Mouse (Mus musculus): Measurements from ENCODE around the gene Mcub. TPM values are rescaled to one million over a fixed set of nuclear protein-coding genes. Genes with fewer than 3 reads are reported as not detected.

Gene Mcub
- total RNA-seq, 2 experiments from 2014 or later, result 4.1 to 6.5 TPM

DNA sequence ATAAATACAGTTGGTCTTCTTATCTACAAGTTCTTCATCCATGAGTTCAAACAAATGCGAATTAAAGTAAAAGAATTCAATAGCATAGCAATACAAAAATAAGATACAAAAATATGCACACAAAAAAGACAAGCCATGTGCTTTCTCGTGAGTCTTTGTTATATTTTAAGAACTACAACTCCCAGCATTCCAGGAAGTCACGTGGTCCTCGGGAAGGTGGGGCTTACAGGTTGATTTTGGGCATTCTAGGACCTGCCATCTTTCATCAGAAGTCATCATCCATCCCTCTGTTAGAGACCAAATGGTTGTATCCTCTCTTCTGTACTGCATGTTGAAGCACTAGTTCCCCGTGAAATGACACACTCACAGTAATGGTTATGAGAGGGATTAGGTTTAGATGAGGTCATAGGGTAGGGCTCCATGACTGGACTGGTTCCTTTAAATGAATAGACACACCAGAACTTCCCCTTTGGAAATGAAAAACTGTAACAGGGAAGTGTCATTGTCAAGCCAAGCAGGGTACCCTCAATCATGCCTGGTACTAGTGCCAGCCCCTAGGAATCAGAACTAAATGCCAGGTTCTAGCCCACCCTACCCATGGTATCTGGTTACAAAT is 20.7 kb downstream of the Mcub start:
- no peak for DNase-seq (ENCODE audit: low spot score in 2 of 2)

DNA sequence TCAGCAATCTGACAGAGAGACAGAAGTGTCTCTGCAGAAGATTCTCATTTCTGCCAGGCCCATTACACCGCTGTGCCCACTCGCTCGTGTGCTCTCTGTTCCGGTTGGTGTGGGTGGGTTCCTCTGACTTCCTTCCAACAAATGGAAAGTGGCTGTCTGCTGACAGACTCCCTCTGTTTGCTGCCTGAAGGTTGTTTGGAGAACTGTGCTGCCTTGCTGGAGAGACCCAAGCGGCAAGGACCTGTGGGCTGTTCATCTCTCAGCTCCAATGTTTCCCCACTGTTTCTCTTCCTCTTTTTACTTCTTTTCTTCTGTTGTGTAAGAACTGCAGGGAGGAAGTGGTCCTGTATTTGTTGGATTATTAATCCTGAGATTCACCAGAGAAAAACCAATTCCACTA is 21.6 kb downstream of the Mcub start:
- DNase-seq (ENCODE audit: low spot score in 2 of 2), result no peak

DNA sequence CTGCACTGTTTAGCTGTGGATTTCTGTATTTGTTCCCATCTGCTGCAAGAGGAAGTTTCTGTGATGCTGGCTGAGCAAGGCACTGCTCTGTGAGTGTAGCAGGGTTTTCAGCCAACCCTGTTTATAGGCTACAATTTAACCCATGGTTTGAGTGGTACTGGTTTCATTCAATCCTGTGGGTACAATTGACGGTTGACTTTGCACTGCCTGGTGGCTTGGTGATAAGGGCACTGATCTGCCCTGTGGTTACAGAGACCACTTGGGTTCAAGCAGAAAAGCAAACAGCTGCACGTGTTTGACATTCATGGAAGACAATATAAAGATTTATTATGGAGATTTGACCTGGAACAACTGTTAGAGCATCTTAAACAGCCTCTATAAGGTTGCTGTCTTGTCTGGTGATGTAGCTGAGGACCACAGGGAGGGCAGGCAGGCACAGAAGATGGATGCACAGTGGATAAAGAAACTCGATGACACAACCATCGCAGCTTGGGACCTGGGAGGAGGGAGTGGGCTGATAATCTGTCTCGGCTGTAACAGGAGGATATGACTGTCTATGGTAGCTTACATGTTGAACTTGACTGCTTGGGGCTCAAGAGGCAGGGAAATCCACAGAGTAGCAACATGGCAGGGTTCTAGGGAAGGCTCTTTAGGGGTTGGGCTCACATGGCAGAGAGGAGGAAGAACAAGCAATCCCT is 23.6 kb downstream of the Mcub start:
- DNase-seq (ENCODE audit: low spot score in 2 of 2), result no peak

DNA sequence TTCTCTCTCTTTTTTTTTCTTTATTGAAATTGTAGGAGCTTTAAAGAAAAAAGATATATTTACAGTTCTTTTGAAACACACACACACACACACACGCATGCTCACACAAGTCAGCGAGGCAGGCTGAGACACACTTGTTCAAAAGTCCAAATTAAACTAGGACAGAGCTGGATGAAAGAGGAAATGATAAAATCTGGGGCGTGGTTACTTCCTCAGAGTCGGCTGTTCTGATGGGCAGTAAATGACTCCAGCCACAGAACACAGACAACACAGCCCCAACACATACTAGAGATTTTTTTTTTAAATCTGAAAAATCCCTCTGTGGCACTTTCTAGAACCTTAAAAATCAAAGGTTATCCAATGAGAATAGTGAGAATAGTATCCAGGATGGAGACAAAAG is 26.2 kb downstream of the Mcub start:
- DNase-seq (ENCODE audit: low spot score in 2 of 2), result no peak

DNA sequence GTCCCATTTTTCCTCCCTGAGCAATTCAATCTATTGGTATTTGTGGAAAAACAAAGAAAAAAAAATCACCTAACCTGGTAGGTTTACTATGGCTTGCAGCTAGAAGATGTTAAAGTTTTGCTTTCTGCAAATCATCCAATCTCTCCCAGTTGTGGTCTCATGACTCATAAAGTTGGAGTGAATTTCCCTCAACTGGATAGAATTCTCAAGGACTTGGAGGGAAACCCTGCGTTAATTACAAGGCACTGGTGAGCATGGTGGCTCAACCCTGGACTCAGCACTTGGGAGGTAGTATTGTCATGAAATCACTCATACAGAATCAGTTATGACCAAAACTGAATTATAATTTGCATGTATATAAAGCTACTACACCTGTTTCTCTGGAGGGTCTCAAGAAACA is 28.7 kb downstream of the Mcub start:
- DNase-seq (ENCODE audit: low spot score in 2 of 2), result no peak

DNA sequence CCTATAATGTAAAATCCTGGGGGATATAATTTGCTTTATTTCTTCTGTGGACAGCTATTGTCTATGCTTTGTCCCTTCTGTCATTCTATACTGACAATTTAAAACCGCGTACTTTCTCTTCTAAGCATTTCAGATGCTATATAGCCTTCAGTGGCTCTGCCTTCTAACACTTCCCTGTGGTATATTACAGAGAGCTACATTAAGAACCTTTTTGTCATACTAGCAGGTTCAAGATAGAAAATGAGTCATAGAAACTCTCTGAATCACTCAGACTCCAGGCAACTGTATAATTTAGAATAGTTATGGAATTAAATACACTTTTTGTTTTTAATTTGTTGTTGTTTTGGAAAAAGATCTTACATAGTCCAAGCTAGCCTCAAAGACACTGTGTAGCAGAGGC is 29.2 kb downstream of the Mcub start:
- DNase-seq (ENCODE audit: low spot score in 2 of 2), result no peak

DNA sequence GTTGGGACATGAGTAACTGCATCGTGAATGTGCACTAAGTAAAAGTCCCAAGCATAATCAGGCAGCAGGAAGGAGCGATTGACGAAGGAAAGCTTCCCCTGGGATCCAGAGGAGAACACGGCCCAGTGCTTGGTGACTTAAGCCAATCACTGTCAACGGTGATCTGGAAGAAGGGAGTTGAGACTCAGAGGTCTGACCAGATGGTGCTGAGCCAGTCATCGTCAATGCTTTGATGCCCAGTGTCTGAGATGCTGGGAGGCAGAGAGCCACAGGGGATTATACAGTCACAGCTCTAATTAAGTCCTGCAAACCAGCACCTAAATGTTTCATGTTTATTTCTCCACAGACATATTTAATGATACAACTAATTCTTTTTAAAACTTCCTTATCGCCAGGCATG is 30.9 kb downstream of the Mcub start:
- DNase-seq (ENCODE audit: low spot score in 2 of 2), result no peak

DNA sequence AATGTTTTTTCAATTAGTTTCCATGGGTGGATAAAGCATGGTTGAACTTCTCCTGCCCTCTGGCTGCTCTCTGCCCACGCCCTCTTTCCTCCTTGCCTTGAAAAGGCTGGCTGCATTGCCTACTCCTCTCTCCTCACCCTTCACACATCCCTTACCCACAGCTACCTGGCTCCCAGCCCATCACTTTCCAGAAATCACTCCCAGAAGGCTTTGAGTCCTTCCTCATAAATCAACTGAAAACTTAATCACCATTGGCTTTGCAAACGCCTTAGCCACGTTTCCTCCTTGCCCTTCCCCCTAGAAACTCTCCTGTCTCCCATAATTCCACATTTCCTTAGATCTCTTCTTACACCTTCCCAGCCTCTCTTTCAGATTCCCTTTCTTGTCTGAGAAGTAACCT is 32.2 kb downstream of the Mcub start:
- DNase-seq (ENCODE audit: low spot score in 2 of 2), result no peak

DNA sequence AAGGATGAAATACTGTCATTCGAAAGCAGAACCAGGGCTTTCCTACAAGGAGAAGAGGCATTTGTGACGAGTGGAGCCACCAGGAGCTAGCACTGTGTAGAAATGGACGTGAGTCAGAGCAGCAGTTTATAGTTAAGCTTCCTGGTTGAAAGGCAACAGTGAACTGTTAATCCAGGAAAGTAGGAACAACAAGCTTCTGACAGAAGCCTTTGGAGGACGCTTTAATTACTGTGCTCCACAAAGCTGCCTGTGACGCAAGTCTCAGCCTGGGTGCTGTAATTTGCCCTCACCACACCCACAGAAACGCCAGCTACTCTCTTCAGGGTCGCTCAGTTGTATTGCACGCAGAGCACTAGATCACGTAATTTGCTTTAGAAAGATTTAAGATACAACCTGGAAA is 33.4 kb downstream of the Mcub start:
- DNase-seq (ENCODE audit: low spot score in 2 of 2), result no peak

DNA sequence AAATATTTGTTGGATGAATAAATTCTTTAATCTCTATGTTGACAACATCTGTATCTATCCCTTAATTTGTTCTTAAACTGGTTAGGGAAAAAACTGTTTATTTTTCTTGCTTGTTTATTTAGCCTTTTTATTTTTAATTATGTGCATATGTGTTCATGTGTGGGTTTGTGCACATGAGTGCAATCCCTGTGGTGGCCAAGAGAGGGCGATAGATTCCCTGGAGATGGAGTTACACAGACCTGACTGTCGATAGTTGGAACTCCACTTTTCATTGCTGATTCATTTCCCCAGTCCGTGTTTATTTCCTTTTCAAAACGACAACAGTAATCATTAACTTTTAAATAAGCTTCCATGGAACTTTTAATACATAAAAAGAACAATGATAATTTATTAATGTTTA is 37.6 kb downstream of the Mcub start:
- peak; percentile 24 to 31 for DNase-seq (ENCODE audit: low spot score in 2 of 2)

DNA sequence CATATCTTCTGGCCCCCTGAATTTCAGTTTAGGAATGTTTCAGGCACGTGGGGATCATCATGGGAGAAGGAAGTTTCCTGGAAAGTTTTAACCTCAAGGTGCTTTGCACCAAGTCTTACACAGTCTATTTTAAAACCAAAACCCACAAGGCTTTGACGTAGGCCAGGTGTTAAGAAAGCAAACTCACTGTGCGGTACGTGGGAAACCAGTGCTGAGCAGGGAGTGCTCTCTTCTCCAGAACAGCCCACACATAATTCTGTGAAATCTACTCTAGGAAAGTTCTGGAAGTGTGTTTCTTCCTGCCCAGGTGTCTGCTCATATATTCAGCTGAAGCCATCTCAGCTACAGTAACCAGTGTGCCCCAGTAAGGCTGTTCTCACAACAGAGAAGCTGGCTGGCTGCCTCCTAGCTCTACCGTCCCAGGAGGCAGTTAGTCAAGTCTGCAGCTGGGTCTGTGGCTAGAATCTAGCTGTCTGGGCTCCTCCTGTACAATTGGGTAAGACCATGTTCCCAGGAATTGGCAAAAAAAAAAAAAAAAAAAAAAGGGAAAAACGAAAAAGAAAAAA is 39.7 kb downstream of the Mcub start:
- no peak for DNase-seq (ENCODE audit: low spot score in 2 of 2)

DNA sequence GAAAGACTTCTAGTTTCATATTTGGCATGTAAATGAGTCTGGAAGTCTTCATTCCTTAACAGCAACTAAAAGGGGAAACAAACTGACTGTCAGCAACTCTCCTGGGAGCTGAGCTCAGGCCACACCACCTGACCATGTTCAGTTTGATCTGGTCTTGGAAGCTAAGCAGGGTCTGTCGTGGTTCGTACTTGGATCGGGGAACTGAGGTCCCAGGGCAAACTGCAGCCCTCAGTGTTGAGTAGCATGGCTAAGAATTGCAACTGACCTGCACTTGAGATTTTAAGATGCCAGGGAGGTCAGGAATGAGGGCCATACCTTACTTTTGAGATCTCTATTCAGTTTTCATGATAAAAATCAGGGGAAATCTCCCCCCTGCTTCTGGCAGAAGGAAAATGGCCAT is 44.1 kb downstream of the Mcub start:
- DNase-seq (ENCODE audit: low spot score in 2 of 2), result no peak

DNA sequence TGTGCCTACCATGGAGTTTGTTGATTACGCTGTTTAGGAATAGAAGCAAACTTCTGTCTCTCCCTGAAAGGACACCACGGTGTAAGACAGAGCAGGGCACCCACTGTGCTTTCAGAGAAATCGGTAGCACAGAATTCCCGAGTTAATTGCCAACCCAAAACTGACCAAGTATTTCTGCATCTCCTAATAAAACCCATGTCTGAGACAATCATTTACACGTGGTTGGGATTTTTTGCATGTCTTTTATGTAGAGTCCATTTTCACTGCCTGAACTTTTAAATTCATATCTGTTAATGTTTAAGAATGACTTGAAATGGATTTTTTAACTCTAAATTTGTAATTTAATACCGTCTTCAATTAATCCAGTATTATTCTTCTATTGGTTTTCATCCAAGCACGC is 46.4 kb downstream of the Mcub start:
- DNase-seq (ENCODE audit: low spot score in 2 of 2), result no peak

DNA sequence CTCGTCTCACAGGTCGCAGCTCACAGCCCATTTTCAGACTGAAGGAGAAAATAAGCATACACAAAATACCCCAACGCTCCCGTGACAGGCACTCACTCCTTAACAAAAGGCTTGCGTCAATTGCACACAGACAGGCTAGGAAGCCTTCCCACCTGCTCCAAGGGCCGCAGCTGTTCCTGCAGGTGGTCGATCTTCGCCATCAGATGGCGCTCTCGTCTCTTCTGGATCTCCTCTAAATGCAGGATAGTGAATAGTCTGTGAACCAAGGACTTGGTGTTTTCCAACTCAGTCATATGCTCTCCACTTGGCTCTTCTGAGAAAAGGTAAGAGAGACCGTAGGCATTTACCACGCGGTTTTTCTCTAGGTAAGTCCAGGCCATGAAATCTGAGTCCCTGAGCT is 51.6 kb downstream of the Mcub start:
- DNase-seq (ENCODE audit: low spot score in 2 of 2), result peak; percentile 75 to 81

DNA sequence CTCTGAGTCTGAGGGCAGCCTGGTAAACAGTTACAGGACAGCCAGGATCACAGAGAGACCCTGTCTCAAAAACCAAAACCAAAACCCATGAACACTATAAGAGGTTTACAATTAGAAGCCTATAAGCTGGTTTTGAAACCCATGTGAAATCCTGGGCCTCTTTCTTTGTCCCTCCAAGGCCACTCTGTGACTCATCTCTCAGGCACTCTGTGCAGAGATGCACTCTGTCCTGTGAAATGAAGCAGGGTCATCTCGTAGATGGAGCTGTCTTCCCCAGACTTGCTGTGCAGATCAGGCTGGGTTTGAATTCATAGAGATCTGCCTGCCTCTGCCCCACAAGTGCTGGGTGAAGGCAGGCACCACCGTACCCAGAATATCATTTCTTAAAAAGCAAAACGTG is 52.6 kb downstream of the Mcub start:
- DNase-seq (ENCODE audit: low spot score in 2 of 2), result no peak

DNA sequence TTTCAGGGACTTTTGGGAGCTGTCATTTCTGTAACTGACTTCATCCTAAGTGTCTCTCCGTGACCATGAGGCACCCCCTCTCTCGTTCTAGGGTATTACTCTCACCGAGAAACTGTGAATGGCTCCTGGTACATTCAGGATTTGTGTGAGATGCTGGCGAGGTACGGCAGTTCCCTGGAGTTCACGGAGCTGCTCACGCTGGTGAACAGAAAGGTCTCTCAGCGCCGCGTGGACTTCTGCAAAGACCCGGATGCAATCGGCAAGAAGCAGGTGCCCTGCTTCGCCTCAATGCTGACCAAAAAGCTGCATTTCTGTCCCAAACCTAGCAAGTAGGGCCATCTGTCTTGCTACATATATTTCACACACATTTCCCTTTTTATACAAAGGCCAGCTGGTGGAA is 56.8 kb downstream of the Mcub start:
- no peak for DNase-seq (ENCODE audit: low spot score in 2 of 2)

DNA sequence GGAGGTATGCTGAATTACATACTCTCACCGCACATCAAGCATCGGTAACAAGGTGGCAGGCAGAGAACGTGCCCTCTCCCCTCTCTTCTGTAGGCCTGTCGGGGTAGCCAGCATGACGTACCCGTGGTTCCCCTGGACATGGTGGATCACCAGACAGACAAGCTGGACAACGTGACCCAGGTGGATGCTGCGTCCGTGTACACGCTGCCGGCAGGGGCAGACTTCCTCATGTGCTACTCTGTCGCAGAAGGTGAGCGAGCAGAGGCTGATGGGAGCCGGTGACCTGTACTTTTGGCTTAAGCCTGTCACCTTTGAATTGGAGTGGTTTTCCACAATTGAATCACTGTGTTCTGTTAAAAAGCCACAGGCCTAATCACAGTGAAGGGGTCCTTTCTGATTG is 58.0 kb downstream of the Mcub start:
- DNase-seq (ENCODE audit: low spot score in 2 of 2), result no peak

DNA sequence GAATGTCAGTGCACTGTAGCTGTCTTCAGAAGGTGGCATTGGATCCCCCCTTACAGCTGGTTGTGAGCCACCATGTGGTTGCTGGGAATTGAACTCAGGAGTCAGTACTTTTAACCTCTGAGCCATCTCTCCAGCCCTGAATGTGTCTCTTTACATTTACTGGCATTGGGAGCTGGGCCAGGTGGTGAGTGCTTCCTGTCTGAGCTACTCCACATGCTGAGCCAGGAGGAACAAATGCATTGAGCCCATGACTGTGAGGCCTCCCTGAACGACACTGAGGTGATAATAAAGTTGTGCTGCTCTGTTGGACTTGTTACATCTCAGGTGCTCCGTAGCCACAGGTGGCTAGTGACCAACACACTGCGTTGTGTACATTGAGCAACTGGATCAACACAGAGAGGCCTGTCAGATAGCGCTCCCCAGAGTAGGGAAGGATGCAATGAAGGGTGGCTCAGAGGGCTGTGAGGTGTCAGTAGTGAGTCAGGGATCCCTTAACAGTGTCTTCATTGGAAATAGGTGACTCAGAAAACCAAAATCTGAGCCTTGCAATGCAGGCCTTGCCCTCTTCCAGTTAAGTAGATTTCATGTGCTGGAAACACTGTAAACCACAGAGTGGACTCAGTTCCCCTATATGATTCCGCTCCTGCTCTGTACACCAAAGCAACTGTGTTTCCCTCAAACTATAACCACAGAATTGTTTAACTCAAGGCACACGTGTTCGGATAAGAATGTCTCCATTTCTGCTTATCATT is 65.4 kb downstream of the Mcub start:
- DNase-seq (ENCODE audit: low spot score in 2 of 2), result no peak

DNA sequence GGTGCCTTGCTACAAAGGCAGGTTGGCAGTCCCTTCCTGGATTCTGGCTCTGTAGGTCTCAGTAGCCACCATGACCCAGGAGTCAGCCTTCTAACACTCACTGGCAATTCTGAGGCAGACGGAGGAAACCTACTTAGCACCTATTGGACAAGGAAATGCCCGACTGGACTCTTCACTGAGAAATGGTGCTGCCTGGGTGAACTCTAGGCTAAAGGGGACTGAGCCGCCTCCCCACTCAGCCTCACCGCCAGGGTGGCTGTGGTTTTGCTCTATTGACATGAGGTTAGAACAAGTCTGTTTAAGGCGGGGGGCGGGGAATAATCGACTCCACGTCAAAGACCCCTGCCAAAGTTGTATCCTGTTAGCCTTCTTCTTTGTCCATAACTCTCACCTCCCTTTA is 66.1 kb downstream of the Mcub start:
- DNase-seq (ENCODE audit: low spot score in 2 of 2), result no peak

DNA sequence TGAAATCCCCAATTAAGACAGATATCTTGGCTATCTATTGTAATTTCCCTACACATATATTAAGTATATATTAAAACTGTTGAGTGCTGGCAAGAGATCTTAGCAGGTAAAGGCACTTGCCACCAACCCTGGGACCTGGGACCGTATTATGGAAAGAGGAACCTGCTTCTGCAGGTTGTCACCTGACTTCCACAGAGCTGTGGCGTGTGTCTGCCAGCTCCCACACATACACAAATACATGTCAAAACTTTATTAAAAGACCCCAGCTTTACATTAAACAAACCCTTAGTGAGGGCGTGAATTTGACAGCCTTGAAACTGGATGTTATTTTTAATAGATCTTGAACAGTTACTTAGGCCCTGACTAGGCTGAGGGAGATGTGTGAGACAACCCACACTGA is 66.6 kb downstream of the Mcub start:
- DNase-seq (ENCODE audit: low spot score in 2 of 2), result no peak

DNA sequence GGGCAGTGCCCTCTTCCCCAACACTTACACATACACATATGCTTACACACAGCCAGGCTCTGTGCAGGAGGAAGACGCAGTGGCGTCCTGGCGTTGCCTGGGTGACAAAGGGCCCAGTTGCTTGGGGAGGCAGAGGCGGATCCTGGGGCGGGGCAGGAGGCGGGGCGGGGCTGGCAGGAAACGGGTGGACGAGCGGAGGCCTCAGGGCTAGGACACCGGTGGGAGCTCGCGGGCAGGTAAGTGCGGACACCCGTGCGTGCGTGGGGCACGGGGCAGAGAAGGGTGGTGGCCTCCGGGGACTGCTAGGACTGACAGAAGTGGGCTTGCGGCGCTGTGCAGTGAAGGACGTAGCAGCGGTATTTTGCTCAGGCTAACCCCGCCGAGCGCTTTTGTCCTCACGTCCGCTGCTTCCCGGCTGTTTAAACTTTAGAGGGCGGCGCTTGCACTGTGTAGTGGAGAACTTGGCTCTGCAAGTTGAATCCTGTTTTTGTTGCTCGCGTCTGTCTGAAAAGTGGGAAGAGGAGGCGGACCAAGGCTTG is 68.7 kb downstream of the Mcub start, which contains the start of gene Casp6:
Gene Casp6 (plus strand): TSS at position 155 of the 539 bp plus-strand sequence.
- DNase-seq (ENCODE audit: low spot score in 2 of 2), result peak; percentile 55 to 64

DNA sequence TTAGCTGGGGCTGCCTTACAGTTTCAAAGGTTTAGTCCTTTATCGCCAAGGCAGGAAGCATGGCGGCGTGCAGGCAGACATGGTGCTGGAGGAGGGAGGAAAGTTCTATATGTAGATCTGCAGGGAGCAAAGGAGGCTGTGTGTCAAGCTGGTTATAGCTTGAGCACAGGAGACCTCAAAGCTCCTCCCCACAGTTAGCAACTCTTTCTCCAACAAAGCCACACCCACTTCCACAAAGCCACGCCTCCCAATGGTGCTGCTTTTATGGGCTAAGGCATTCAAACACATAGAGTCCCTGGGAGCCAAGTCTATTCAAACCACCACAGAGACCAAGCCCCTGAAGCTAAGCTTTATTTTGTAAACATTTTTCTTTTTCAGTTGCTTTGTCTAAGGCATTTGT is 71.1 kb downstream of the Mcub start:
- DNase-seq (ENCODE audit: low spot score in 2 of 2), result no peak
